Mouse (Mus musculus) megakaryocyte, embryonic 14.5 days (primary cell): Measurements from ENCODE around the gene Wrap53.

ENCODE experiments used
- FLI1 ChIP-seq: IDR thresholded peaks from 2 replicates; pipeline ENCODE4 v1.6.1; 2012; ENCODE audit warnings: low read length, inconsistent platforms, mixed read lengths
- GATA1 ChIP-seq: IDR thresholded peaks from 3 replicates; pipeline ENCODE4 v1.6.1; 2012; ENCODE audit warnings: mixed read lengths, low read length, inconsistent platforms, borderline replicate concordance

GRCm38 (mm10) chr11:69580572-69581146, 604 bp upstream of the Wrap53 start:
- TF ChIP-seq GATA1, result no peak
- TF ChIP-seq FLI1, result no peak
